Mouse (Mus musculus) olfactory bulb, adult 2 months (tissue): ENCODE measurements at regions not wholly inside any gene's neighbourhood (a gene's known extent, or its start where the extent isn't known, plus 50 kb on each side); places are given as distances from the start of the nearest gene placed in this dataset.

Experiments used
- H3K27ac ChIP-seq: fragments of 200-500 bp; 2 replicates; pipeline ENCODE4 v1.5.1; 2012; ENCODE audit warnings: low read depth, low read length; ENCODE audit not compliant: insufficient read depth
- H3K4me1 ChIP-seq: fragments of 200-500 bp; 2 replicates; pipeline ENCODE4 v1.6.1; 2012; ENCODE audit warnings: low read length; ENCODE audit not compliant: control insufficient read depth, insufficient read depth
- H3K4me3 ChIP-seq: fragments of 200-500 bp; 2 replicates; pipeline ENCODE4 v1.5.1; 2012; ENCODE audit warnings: mild to moderate bottlenecking, low read depth, low read length, moderate library complexity; ENCODE audit not compliant: insufficient read depth
- CTCF ChIP-seq: fragments of 200-500 bp; IDR thresholded peaks from 2 replicates; pipeline ENCODE4 v1.5.1; 2012; ENCODE audit warnings: low read depth, mild to moderate bottlenecking, low read length, moderate library complexity; ENCODE audit not compliant: insufficient read depth
- POLR2A ChIP-seq: fragments of 200-500 bp; IDR thresholded peaks from 2 replicates; pipeline ENCODE4 v1.6.1; 2012; ENCODE audit warnings: mild to moderate bottlenecking, low read depth, low read length, moderate library complexity; ENCODE audit not compliant: insufficient read depth
- WGBS: fragments of 180-500 bp; shearing (Covaris S2); methylation state at CpG from one replicate; pipeline ENCODE4 v1.1.7; 2018; 5-methylcytosine and 5-hydroxymethylcytosine counted together

GRCm38 (mm10) chr10:83882891-83883185 is 160.2 kb downstream of the 1500009L16Rik start:
- TF ChIP-seq POLR2A (no peak), CTCF (no peak)
- H3K4me3 ChIP-seq, result no peak overlapping the region
- no peak overlapping the region for H3K27ac ChIP-seq
- no peaks in the 10 kb centered on the region for H3K4me1 ChIP-seq
- WGBS, result 88% methylated on average over 1 of the region's 1 CpGs

- 97% methylated on average over 2 of the region's 2 CpGs for WGBS
- Histone ChIP-seq H3K4me1 (no peaks in the 10 kb centered on the region), H3K4me3 (no peak overlapping the region), H3K27ac (no peak overlapping the region)
- TF ChIP-seq CTCF (no peak), POLR2A (no peak)
Measured at GRCm38 (mm10) chr10:83884553-83884952, 161.9 kb downstream of the 1500009L16Rik start.

- 90% methylated on average over 6 of the region's 6 CpGs for WGBS
Measured at GRCm38 (mm10) chr10:83888587-83888986, 165.9 kb downstream of the 1500009L16Rik start.

GRCm38 (mm10) chr10:83895741-83896150 is 173.1 kb downstream of the 1500009L16Rik start:
- 19% methylated on average over 3 of the region's 3 CpGs for WGBS

More at GRCm38 (mm10) chr10:83888587-83888986, 165.9 kb downstream of the 1500009L16Rik start:
- no peak overlapping the region for H3K4me3 ChIP-seq
- no peaks in the 10 kb centered on the region for H3K4me1 ChIP-seq
- H3K27ac ChIP-seq, result no peak overlapping the region
- TF ChIP-seq POLR2A, result no peak

GRCm38 (mm10) chr10:83896160-83896559 is 173.5 kb downstream of the 1500009L16Rik start:
- no peak for TF ChIP-seq POLR2A
- no peak for TF ChIP-seq CTCF
- WGBS, result 81% methylated on average over 5 of the region's 5 CpGs
- H3K4me1 ChIP-seq, result peaks cover 3% of the 10 kb centered on the region; the same call in 1 of the 2 replicates
- H3K27ac ChIP-seq, result no peak overlapping the region
- H3K4me3 ChIP-seq, result no peak overlapping the region

More at GRCm38 (mm10) chr10:83895741-83896150, 173.1 kb downstream of the 1500009L16Rik start:
- Histone ChIP-seq H3K4me3 (no peak overlapping the region), H3K27ac (no peak overlapping the region), H3K4me1 (peaks cover 3% of the 10 kb centered on the region; the same call in 1 of the 2 replicates)
- TF ChIP-seq CTCF (no peak), POLR2A (no peak)

GRCm38 (mm10) chr10:83897558-83897957 is 174.9 kb downstream of the 1500009L16Rik start:
- Histone ChIP-seq H3K4me1 (peaks cover 3% of the 10 kb centered on the region; the same call in 1 of the 2 replicates), H3K27ac (no peak overlapping the region), H3K4me3 (no peak overlapping the region)
- 90% methylated on average over 6 of the region's 6 CpGs for WGBS
- TF ChIP-seq CTCF (no peak), POLR2A (no peak)

GRCm38 (mm10) chr10:83906751-83907150 is 184.1 kb downstream of the 1500009L16Rik start:
- 27% methylated on average over 8 of the region's 8 CpGs for WGBS
- TF ChIP-seq POLR2A (no peak), CTCF (no peak)
- no peak overlapping the region for H3K4me3 ChIP-seq
- H3K27ac ChIP-seq, result no peak overlapping the region
- H3K4me1 ChIP-seq, result no peaks in the 10 kb centered on the region

GRCm38 (mm10) chr10:83910649-83911370 is 188.1 kb downstream of the 1500009L16Rik start:
- H3K4me3 ChIP-seq, result no peak overlapping the region
- H3K4me1 ChIP-seq, result no peaks in the 10 kb centered on the region
- TF ChIP-seq CTCF, result no peak
- TF ChIP-seq POLR2A, result no peak
- no peak overlapping the region for H3K27ac ChIP-seq
- WGBS, result 94% methylated on average over 10 of the region's 10 CpGs

GRCm38 (mm10) chr10:83914401-83915132 is 191.9 kb downstream of the 1500009L16Rik start:
- WGBS, result 66% methylated on average over 12 of the region's 12 CpGs
- H3K27ac ChIP-seq, result no peak overlapping the region
- no peak overlapping the region for H3K4me3 ChIP-seq
- TF ChIP-seq POLR2A (no peak), CTCF (no peak)
- no peaks in the 10 kb centered on the region for H3K4me1 ChIP-seq
